Mouse (Mus musculus) olfactory bulb, adult 2 months (tissue): ENCODE data around the gene Slc6a17. TPM values are rescaled to one million over a fixed set of nuclear protein-coding genes. Genes with fewer than 3 reads are reported as not detected.

ENCODE experiments used
- H3K27ac ChIP-seq: fragments of 200-500 bp; 2 replicates; pipeline ENCODE4 v1.5.1; 2012; ENCODE audit warnings: low read depth, low read length; ENCODE audit not compliant: insufficient read depth
- H3K4me1 ChIP-seq: fragments of 200-500 bp; 2 replicates; pipeline ENCODE4 v1.6.1; 2012; ENCODE audit warnings: low read length; ENCODE audit not compliant: control insufficient read depth, insufficient read depth
- H3K4me3 ChIP-seq: fragments of 200-500 bp; 2 replicates; pipeline ENCODE4 v1.5.1; 2012; ENCODE audit warnings: mild to moderate bottlenecking, low read depth, low read length, moderate library complexity; ENCODE audit not compliant: insufficient read depth
- CTCF ChIP-seq: fragments of 200-500 bp; IDR thresholded peaks from 2 replicates; pipeline ENCODE4 v1.5.1; 2012; ENCODE audit warnings: low read depth, mild to moderate bottlenecking, low read length, moderate library complexity; ENCODE audit not compliant: insufficient read depth
- POLR2A ChIP-seq: fragments of 200-500 bp; IDR thresholded peaks from 2 replicates; pipeline ENCODE4 v1.6.1; 2012; ENCODE audit warnings: mild to moderate bottlenecking, low read depth, low read length, moderate library complexity; ENCODE audit not compliant: insufficient read depth
- WGBS: fragments of 180-500 bp; shearing (Covaris S2); methylation state at CpG from one replicate; pipeline ENCODE4 v1.1.7; 2018; 5-methylcytosine and 5-hydroxymethylcytosine counted together
- polyA plus RNA-seq: library from polyadenylated mRNA; stranded (reverse); fragments of >200 nt; gene quantifications from 2 replicates; pipeline ENCODE4 v1.2.4, GENCODE M21; 2012; ENCODE audit warnings: low replicate concordance; ENCODE audit not compliant: missing spikeins, insufficient read depth, insufficient read length

Gene Slc6a17
- polyA plus RNA-seq = 351 TPM in 1 of 2 replicates, not detected in the other

- under 1% methylated on average over 68 of the region's 68 CpGs for WGBS
- no peak for TF ChIP-seq CTCF
- TF ChIP-seq POLR2A = peak; percentile 88
- H3K27ac ChIP-seq = peak within 1 kb of the TSS; percentile 83
- peak within 1 kb of the TSS; percentile 81 for H3K4me3 ChIP-seq
- peaks cover 15% of the 10 kb centered on the region for H3K4me1 ChIP-seq
Measured at GRCm38 (mm10) chr3:107517631-107518108, at the start of gene Slc6a17. Slc6a17 (minus strand) TSS chr3:107518018.

DNA sequence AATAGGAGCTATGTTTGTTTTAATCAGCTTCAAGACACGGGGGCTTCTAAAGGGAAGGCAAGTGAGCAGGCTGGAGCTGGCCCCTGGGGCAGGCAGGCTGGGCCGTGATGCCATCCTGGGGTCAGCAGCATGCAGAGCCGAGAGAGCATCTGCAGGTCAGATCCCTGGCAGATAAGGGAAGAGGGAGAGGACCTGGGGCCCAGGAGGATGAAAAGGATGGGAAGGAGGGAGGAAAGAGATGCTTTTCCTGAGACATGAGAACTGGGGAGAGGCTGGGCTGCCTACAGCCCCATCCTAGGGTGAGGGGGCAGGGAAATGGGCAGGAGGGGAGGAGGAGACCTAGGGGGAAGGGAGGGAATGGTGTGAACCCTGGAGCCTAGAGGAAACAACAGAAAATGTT lies 47.5 kb upstream of the Slc6a17 start:
- TF ChIP-seq CTCF (no peak), POLR2A (no peak)
- WGBS = 84% methylated on average over 3 of the region's 3 CpGs
- Histone ChIP-seq H3K27ac (no peak overlapping the region), H3K4me3 (no peak overlapping the region), H3K4me1 (no peaks in the 10 kb centered on the region; the same call in 1 of the 2 replicates)

- TF ChIP-seq CTCF (no peak), POLR2A (no peak)
- Histone ChIP-seq H3K27ac (no peak overlapping the region), H3K4me1 (no peaks in the 10 kb centered on the region; the same call in 1 of the 2 replicates), H3K4me3 (no peak overlapping the region)
- 62% methylated on average over 4 of the region's 4 CpGs for WGBS
Measured at GRCm38 (mm10) chr3:107563880-107564279, 46.1 kb upstream of the Slc6a17 start.

GRCm38 (mm10) chr3:107562591-107562990 lies 44.8 kb upstream of the Slc6a17 start:
- WGBS = 76% methylated on average over 4 of the region's 4 CpGs
- H3K27ac ChIP-seq = no peak overlapping the region
- no peak overlapping the region for H3K4me3 ChIP-seq

DNA sequence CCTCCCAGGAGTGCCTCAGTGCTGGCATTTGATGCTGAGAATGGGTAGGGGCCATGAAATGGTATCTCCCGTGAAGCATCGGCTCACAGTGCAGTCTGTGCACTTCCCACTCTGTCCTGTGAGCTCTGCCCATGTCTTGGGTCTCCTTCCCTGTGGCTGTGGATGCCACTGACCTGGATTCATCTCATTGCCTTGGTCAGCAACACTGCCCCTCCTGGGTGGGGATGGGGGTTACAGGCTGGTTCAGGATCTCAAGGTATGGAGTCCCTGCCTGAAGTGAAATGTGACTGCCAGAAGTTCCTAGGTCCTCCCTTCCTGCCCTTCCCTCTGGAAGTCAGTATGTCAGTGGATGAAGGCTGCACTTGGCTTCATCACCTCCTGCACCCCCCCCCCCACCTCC lies 44.3 kb upstream of the Slc6a17 start:
- 77% methylated on average over 2 of the region's 2 CpGs for WGBS

More at GRCm38 (mm10) chr3:107562591-107562990, 44.8 kb upstream of the Slc6a17 start:
- no peaks in the 10 kb centered on the region; the same call in 1 of the 2 replicates for H3K4me1 ChIP-seq
- TF ChIP-seq POLR2A (no peak), CTCF (no peak)

DNA sequence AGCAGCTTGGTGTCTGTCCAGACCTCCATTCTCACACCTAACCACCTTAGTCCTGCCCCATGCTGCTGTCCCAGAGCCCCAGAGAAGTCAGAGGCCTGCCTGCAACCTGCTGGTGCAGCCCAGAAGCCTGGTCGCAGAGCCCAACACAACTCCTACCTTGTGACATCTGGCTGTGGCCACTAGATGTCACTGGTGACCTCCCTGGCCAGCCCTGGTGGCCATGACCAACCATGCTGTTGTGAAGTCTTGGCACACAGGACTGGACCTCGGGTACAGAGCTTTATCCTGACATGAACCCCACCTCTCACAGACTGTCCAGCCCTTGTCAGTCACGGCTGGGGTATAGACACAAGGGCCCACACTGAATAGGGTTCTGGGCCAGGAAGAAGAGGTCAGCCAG lies 41.4 kb upstream of the Slc6a17 start:
- WGBS = 19% methylated on average over 3 of the region's 3 CpGs
- TF ChIP-seq POLR2A (no peak), CTCF (peak; percentile 74)
- Histone ChIP-seq H3K27ac (no peak overlapping the region), H3K4me1 (peaks cover 7% of the 10 kb centered on the region), H3K4me3 (no peak overlapping the region)

More for the DNA sequence above, 44.3 kb upstream of the Slc6a17 start:
- no peaks in the 10 kb centered on the region; the same call in 1 of the 2 replicates for H3K4me1 ChIP-seq
- no peak overlapping the region for H3K27ac ChIP-seq
- H3K4me3 ChIP-seq = no peak overlapping the region
- TF ChIP-seq CTCF (no peak), POLR2A (no peak)

- no peak overlapping the region for H3K4me3 ChIP-seq
- peaks cover 7% of the 10 kb centered on the region for H3K4me1 ChIP-seq
- TF ChIP-seq POLR2A (no peak), CTCF (no peak)
- no peak overlapping the region for H3K27ac ChIP-seq
- 55% methylated on average over 3 of the region's 3 CpGs for WGBS
Measured at GRCm38 (mm10) chr3:107558740-107559139, 40.9 kb upstream of the Slc6a17 start.

GRCm38 (mm10) chr3:107554842-107555241 lies 37.0 kb upstream of the Slc6a17 start, which contains the start of gene Ubl4b:
Ubl4b (minus strand) TSS chr3:107555073.
- H3K27ac ChIP-seq = no peak within 1 kb of the TSS
- TF ChIP-seq POLR2A = no peak
- no peak for TF ChIP-seq CTCF
- peaks cover 7% of the 10 kb centered on the region for H3K4me1 ChIP-seq
- WGBS = 89% methylated on average over 2 of the region's 2 CpGs
- H3K4me3 ChIP-seq = no peak within 1 kb of the TSS

GRCm38 (mm10) chr3:107550409-107551049 lies 32.7 kb upstream of the Slc6a17 start:
- Histone ChIP-seq H3K27ac (no peak overlapping the region), H3K4me1 (peaks cover 14% of the 10 kb centered on the region), H3K4me3 (no peak overlapping the region)
- TF ChIP-seq CTCF (0 out of 2 replicates have a peak, but pooled peaks have one; percentile 30), POLR2A (no peak)
- 71% methylated on average over 17 of the region's 17 CpGs for WGBS
